Mouse (Mus musculus): ENCODE data around the gene S100a6. TPM values are rescaled to one million over a fixed set of nuclear protein-coding genes. Genes with fewer than 3 reads are reported as not detected.
A peak's percentile ranks its signal among the peaks of the same experiment; 100 is the strongest.

S100a6 gene
- polyA plus RNA-seq, 1 experiment from 2014 or later, result 642 TPM

- Histone ChIP-seq H3K27me3 (replicated peaks) (no peaks in the 10 kb centered on the region), H3K4me3 (replicated peaks) (no peak within 1 kb of the TSS), H3K36me3 (no peaks in the 10 kb centered on the region), H3K4me1 (peaks cover 22% of the 10 kb centered on the region), H3K9me3 (no peaks in the 10 kb centered on the region), H3K9ac (no peak within 1 kb of the TSS), H3K27ac (peak within 1 kb of the TSS; percentile 88), H3K4me2 (no peak within 1 kb of the TSS)
- 33% methylated on average over 3 of the region's 3 CpGs for WGBS
- no peak for ATAC-seq (ENCODE audit: insufficient read depth, low FRiP score, low read depth)
Measured at GRCm38 (mm10) chr3:90603623-90604022, 9.1 kb upstream of the S100a6 start, which contains the start of gene S100a4. Gene S100a4 (plus strand): TSS chr3:90603771.

- ATAC-seq (ENCODE audit: insufficient read depth, low FRiP score, low read depth), result peak; percentile 75
- Histone ChIP-seq H3K27ac (peak overlapping the region; percentile 88), H3K9me3 (no peaks in the 10 kb centered on the region), H3K9ac (no peak overlapping the region), H3K27me3 (replicated peaks) (no peaks in the 10 kb centered on the region), H3K36me3 (no peaks in the 10 kb centered on the region), H3K4me3 (replicated peaks) (no peak overlapping the region), H3K4me1 (peaks cover 22% of the 10 kb centered on the region), H3K4me2 (no peak overlapping the region)
- whole genome bisulfite sequencing, result 24% methylated on average over 4 of the region's 4 CpGs
Measured at GRCm38 (mm10) chr3:90604416-90604815, 8.3 kb upstream of the S100a6 start.

- 78% methylated on average over 3 of the region's 3 CpGs for WGBS
- Histone ChIP-seq H3K27me3 (replicated peaks) (no peaks in the 10 kb centered on the region), H3K36me3 (no peaks in the 10 kb centered on the region), H3K27ac (peak overlapping the region; percentile 88), H3K4me3 (replicated peaks) (no peak overlapping the region), H3K9ac (no peak overlapping the region), H3K9me3 (no peaks in the 10 kb centered on the region), H3K4me1 (peaks cover 22% of the 10 kb centered on the region), H3K4me2 (no peak overlapping the region)
- ATAC-seq (ENCODE audit: insufficient read depth, low FRiP score, low read depth), result no peak
Measured at GRCm38 (mm10) chr3:90605049-90605448, 7.6 kb upstream of the S100a6 start.

- ATAC-seq (ENCODE audit: insufficient read depth, low FRiP score, low read depth), result 0 out of 2 replicates have a peak, but pooled peaks have one; percentile 3
- Histone ChIP-seq H3K4me3 (replicated peaks) (no peak overlapping the region), H3K9me3 (no peaks in the 10 kb centered on the region), H3K27me3 (replicated peaks) (no peaks in the 10 kb centered on the region), H3K4me1 (peaks cover 22% of the 10 kb centered on the region), H3K36me3 (no peaks in the 10 kb centered on the region), H3K4me2 (no peak overlapping the region), H3K9ac (no peak overlapping the region), H3K27ac (peak overlapping the region; percentile 88)
- 62% methylated on average over 2 of the region's 2 CpGs for WGBS
Measured at GRCm38 (mm10) chr3:90605736-90606135, 6.9 kb upstream of the S100a6 start.

DNA sequence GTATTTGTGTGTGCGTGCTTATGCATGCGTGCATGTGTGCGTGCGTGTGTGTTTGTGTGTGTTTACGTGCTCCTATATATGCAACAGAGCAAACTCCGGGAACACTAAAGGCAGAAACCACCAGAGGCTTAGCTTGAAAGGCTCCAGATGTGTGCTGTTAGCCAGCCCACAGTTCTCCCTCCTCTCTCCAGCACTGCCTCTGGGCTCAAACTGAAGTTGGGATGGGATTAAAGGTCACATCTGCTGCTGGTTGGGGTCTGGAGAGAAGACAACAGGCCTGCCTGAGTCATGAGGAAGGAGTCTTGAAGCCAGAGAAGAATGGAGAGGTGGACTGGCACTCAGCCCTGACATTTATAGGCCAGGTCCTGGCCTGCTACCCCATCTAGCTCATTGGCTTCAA lies 6.5 kb upstream of the S100a6 start:
- Histone ChIP-seq H3K27ac (peak overlapping the region; percentile 88), H3K9ac (no peak overlapping the region), H3K27me3 (replicated peaks) (no peaks in the 10 kb centered on the region), H3K36me3 (no peaks in the 10 kb centered on the region), H3K4me1 (peaks cover 22% of the 10 kb centered on the region), H3K4me3 (replicated peaks) (no peak overlapping the region), H3K9me3 (no peaks in the 10 kb centered on the region), H3K4me2 (no peak overlapping the region)
- WGBS, result 47% methylated on average over 6 of the region's 6 CpGs
- ATAC-seq (ENCODE audit: insufficient read depth, low FRiP score, low read depth), result 0 out of 2 replicates have a peak, but pooled peaks have one; percentile 10

DNA sequence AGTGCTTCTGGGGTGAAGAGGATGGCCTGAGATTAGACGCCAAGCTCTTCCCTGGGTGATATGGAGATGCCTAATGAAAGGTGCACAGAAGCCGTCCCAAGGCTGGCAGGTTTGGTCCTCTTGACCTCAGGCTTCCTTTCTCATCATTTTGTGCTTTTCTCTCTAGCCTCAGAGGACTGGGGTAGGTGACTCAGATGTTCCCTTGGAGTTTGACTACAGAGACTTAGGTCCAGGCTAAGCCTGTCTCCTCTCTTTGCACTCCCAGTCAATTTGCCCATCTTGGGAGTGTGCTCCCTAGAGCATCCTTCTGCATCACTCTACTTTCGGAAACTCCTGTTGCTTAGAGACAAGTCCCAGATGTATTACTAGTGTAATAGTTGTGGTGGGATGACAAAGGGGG lies 5.3 kb upstream of the S100a6 start:
- 83% methylated on average over 3 of the region's 3 CpGs for WGBS
- no peak for ATAC-seq (ENCODE audit: insufficient read depth, low FRiP score, low read depth)
- Histone ChIP-seq H3K4me2 (no peak overlapping the region), H3K36me3 (no peaks in the 10 kb centered on the region), H3K27ac (no peak overlapping the region), H3K9me3 (no peaks in the 10 kb centered on the region), H3K4me3 (replicated peaks) (no peak overlapping the region), H3K9ac (no peak overlapping the region), H3K4me1 (peaks cover 22% of the 10 kb centered on the region), H3K27me3 (replicated peaks) (no peaks in the 10 kb centered on the region)

DNA sequence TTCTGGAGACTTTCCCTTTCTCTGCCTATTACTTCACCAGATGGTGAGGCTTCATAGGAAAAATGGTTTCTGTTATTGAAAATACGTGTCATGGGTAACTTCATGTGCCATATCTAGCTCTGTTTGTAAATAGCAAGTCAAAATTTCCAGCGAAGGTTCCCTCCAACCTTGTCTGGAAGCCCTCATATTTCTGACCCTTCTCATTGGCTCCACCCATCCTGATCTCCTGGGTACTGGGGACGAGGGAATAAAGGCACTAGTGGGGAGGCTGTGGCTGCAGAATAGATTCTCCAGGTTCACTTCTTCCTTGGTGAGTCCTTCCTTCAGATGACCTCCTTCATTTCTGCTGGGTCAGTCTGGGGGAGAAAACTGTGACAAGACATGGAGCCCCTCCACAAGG lies 4.5 kb upstream of the S100a6 start, which contains the start of gene S100a5:
Gene S100a5 (plus strand): TSS at position 301 of the 400 bp plus-strand sequence.
- no peak for ATAC-seq (ENCODE audit: insufficient read depth, low FRiP score, low read depth)
- Histone ChIP-seq H3K4me3 (replicated peaks) (no peak within 1 kb of the TSS), H3K4me2 (no peak within 1 kb of the TSS), H3K9me3 (no peaks in the 10 kb centered on the region), H3K4me1 (peaks cover 24% of the 10 kb centered on the region), H3K9ac (no peak within 1 kb of the TSS), H3K36me3 (no peaks in the 10 kb centered on the region), H3K27me3 (replicated peaks) (no peaks in the 10 kb centered on the region), H3K27ac (no peak within 1 kb of the TSS)
- WGBS, result 52% methylated on average over 3 of the region's 3 CpGs

- Histone ChIP-seq H3K9ac (no peak overlapping the region), H3K27me3 (replicated peaks) (no peaks in the 10 kb centered on the region), H3K9me3 (no peaks in the 10 kb centered on the region), H3K4me1 (peaks cover 18% of the 10 kb centered on the region), H3K27ac (no peak overlapping the region), H3K36me3 (no peaks in the 10 kb centered on the region), H3K4me2 (no peak overlapping the region), H3K4me3 (replicated peaks) (no peak overlapping the region)
- ATAC-seq (ENCODE audit: insufficient read depth, low FRiP score, low read depth), result no peak
Measured at GRCm38 (mm10) chr3:90609102-90609501, 3.6 kb upstream of the S100a6 start.

- no peaks in the 10 kb centered on the region for H3K36me3 ChIP-seq
- H3K27me3 ChIP-seq (replicated peaks), result no peaks in the 10 kb centered on the region
- H3K4me3 ChIP-seq (replicated peaks), result no peak overlapping the region
- whole genome bisulfite sequencing, result 83% methylated on average over 3 of the region's 3 CpGs
- no peak overlapping the region for H3K4me2 ChIP-seq
- no peak for ATAC-seq (ENCODE audit: insufficient read depth, low FRiP score, low read depth)
- H3K9me3 ChIP-seq, result no peaks in the 10 kb centered on the region
- H3K4me1 ChIP-seq, result peaks cover 21% of the 10 kb centered on the region
- H3K9ac ChIP-seq, result no peak overlapping the region
- no peak overlapping the region for H3K27ac ChIP-seq
Measured at GRCm38 (mm10) chr3:90611494-90611893, 1.2 kb upstream of the S100a6 start.

DNA sequence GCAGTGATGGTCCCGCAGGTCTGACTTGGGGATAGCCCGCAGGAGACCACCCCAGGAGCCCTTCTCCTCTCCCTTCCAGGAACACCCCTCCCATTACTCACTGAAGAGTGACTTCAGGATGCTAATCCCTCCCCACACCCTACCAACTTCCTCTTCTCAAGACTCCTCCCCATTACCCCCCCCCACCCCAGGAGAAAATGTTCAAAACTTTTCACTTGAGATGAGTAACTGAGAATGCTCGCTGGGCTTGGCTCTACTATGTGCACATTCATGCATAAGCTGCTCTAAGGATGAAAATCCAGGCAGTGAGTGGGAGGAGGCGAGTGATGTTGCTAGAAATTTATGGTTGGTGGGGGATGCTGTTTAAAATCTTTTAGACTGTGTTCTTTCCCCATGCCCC lies 621 bp upstream of the S100a6 start:
- no peak overlapping the region for H3K9ac ChIP-seq
- ATAC-seq (ENCODE audit: insufficient read depth, low FRiP score, low read depth), result no peak
- WGBS, result 64% methylated on average over 4 of the region's 4 CpGs
- H3K4me3 ChIP-seq (replicated peaks), result no peak overlapping the region
- H3K27me3 ChIP-seq (replicated peaks), result no peaks in the 10 kb centered on the region
- H3K4me2 ChIP-seq, result no peak overlapping the region
- H3K9me3 ChIP-seq, result no peaks in the 10 kb centered on the region
- H3K4me1 ChIP-seq, result peaks cover 21% of the 10 kb centered on the region
- no peak overlapping the region for H3K27ac ChIP-seq
- no peaks in the 10 kb centered on the region for H3K36me3 ChIP-seq

DNA sequence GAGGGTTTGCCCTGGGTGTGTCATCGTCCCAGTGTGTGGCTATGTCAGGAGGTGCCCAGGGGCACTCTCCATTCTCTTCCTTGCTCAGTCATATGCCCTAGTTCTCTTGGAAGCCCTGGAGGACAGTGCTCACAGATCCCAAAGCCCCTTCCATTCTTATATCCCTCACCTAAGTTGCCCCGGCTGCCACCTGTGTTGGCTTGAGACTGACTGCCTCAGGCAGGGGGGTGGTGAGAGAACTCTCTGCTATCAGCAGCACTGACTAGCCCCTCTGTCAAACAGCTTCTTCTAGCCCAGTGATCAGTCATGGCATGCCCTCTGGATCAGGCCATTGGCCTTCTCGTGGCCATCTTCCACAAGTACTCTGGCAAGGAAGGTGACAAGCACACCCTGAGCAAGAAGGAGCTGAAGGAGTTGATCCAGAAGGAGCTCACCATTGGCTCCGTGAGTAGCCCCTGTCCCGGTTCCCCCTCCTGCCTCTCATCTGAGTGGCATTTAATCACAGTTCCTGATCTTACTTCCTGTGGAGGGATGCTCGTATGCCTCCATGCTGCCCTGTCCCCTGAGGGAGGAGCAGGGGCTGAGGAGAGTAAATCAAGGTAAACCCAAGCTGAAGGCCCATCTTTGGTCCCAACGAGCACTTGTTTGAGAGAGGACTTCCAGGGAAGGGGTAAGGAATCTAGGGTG lies 922 bp downstream of the S100a6 start:
- peak overlapping the region; percentile 85 for H3K27ac ChIP-seq
- no peak for ATAC-seq (ENCODE audit: insufficient read depth, low FRiP score, low read depth)
- no peaks in the 10 kb centered on the region for H3K9me3 ChIP-seq
- peak overlapping the region; percentile 51 for H3K4me3 ChIP-seq (replicated peaks)
- peak overlapping the region; percentile 19; the same call in 1 of the 2 replicates for H3K9ac ChIP-seq
- 65% methylated on average over 7 of the region's 7 CpGs for WGBS
- no peaks in the 10 kb centered on the region for H3K27me3 ChIP-seq (replicated peaks)
- H3K4me1 ChIP-seq, result peaks cover 21% of the 10 kb centered on the region
- H3K36me3 ChIP-seq, result no peaks in the 10 kb centered on the region
- peak overlapping the region; percentile 71 for H3K4me2 ChIP-seq

- Histone ChIP-seq H3K9me3 (no peaks in the 10 kb centered on the region), H3K9ac (no peak overlapping the region), H3K4me2 (peak overlapping the region; percentile 71), H3K4me1 (peaks cover 21% of the 10 kb centered on the region), H3K27me3 (replicated peaks) (no peaks in the 10 kb centered on the region), H3K27ac (peak overlapping the region; percentile 85), H3K36me3 (no peaks in the 10 kb centered on the region), H3K4me3 (replicated peaks) (peak overlapping the region; percentile 51)
- ATAC-seq (ENCODE audit: insufficient read depth, low FRiP score, low read depth), result no peak
- WGBS, result 83% methylated on average over 6 of the region's 6 CpGs
Measured at GRCm38 (mm10) chr3:90614148-90614530, 1.5 kb downstream of the S100a6 start.
